Mouse (Mus musculus): ENCODE data around the gene Iqsec1. TPM values are rescaled to one million over a fixed set of nuclear protein-coding genes. Genes with fewer than 3 reads are reported as not detected.

Gene Iqsec1
- 11.7 and 15.0 TPM in 2 replicates for polyA plus RNA-seq (2016; fragmentation: Nextera tagmentation; extraction: Ambion mirVana)

GRCm38 (mm10) chr6:90988648-90989317 is at the start of gene Iqsec1:
Gene Iqsec1, minus strand, starts transcription at chr6:90988685.
- under 1% methylated on average over 32 of the region's 39 CpGs for WGBS
- Histone ChIP-seq H3K9ac (peak within 1 kb of the TSS; percentile 71), H3K27ac (peak within 1 kb of the TSS; percentile 76), H3K27me3 (peaks cover 23% of the 10 kb centered on the region), H3K36me3 (replicated peaks) (no peaks in the 10 kb centered on the region), H3K4me1 (peaks cover 10% of the 10 kb centered on the region), H3K4me3 (replicated peaks) (peak within 1 kb of the TSS; percentile 77), H3K4me2 (peak within 1 kb of the TSS; percentile 99), H3K9me3 (peaks cover 13% of the 10 kb centered on the region)
- peak; percentile 95 for ATAC-seq (ENCODE audit: low FRiP score)

GRCm38 (mm10) chr6:91028256-91028655 is 39.8 kb upstream of the Iqsec1 start:
- Histone ChIP-seq H3K4me1 (0 out of 2 replicates have a peak, but pooled peaks cover 3% of the 10 kb centered on the region), H3K36me3 (replicated peaks) (peaks cover 59% of the 10 kb centered on the region), H3K27ac (no peak overlapping the region), H3K9me3 (no peaks in the 10 kb centered on the region), H3K4me3 (replicated peaks) (no peak overlapping the region), H3K9ac (no peak overlapping the region), H3K4me2 (no peak overlapping the region), H3K27me3 (no peaks in the 10 kb centered on the region)
- no peak for ATAC-seq (ENCODE audit: low FRiP score)
- WGBS, result 91% methylated on average over 5 of the region's 5 CpGs

GRCm38 (mm10) chr6:91020810-91021209 is 32.3 kb upstream of the Iqsec1 start:
- 83% methylated on average over 7 of the region's 7 CpGs for WGBS
- H3K9ac ChIP-seq, result no peak overlapping the region
- no peak overlapping the region for H3K4me3 ChIP-seq (replicated peaks)
- H3K9me3 ChIP-seq, result no peaks in the 10 kb centered on the region
- no peak overlapping the region for H3K27ac ChIP-seq
- no peaks in the 10 kb centered on the region for H3K4me1 ChIP-seq
- H3K27me3 ChIP-seq, result no peaks in the 10 kb centered on the region
- H3K4me2 ChIP-seq, result no peak overlapping the region
- peaks cover 52% of the 10 kb centered on the region for H3K36me3 ChIP-seq (replicated peaks)
- no peak for ATAC-seq (ENCODE audit: low FRiP score)

- Histone ChIP-seq H3K4me3 (replicated peaks) (no peak overlapping the region), H3K9ac (no peak overlapping the region), H3K4me1 (peaks cover 9% of the 10 kb centered on the region; the same call in 1 of the 2 replicates), H3K4me2 (no peak overlapping the region), H3K27ac (no peak overlapping the region), H3K27me3 (no peaks in the 10 kb centered on the region), H3K36me3 (replicated peaks) (peaks cover 61% of the 10 kb centered on the region), H3K9me3 (no peaks in the 10 kb centered on the region)
- no peak for ATAC-seq (ENCODE audit: low FRiP score)
- whole genome bisulfite sequencing, result 89% methylated on average over 7 of the region's 7 CpGs
Observed at GRCm38 (mm10) chr6:91016600-91017230, 28.2 kb upstream of the Iqsec1 start.

GRCm38 (mm10) chr6:91014198-91014958 is 25.9 kb upstream of the Iqsec1 start:
- ATAC-seq (ENCODE audit: low FRiP score), result peak; percentile 60; the same call in 1 of the 2 replicates
- no peaks in the 10 kb centered on the region for H3K9me3 ChIP-seq
- no peak overlapping the region for H3K9ac ChIP-seq
- peaks cover 44% of the 10 kb centered on the region for H3K36me3 ChIP-seq (replicated peaks)
- H3K4me3 ChIP-seq (replicated peaks), result no peak overlapping the region
- no peaks in the 10 kb centered on the region for H3K27me3 ChIP-seq
- H3K27ac ChIP-seq, result peak overlapping the region; percentile 31
- no peak overlapping the region for H3K4me2 ChIP-seq
- WGBS, result 80% methylated on average over 9 of the region's 9 CpGs
- H3K4me1 ChIP-seq, result peaks cover 9% of the 10 kb centered on the region; the same call in 1 of the 2 replicates

GRCm38 (mm10) chr6:91012458-91012857 is 24.0 kb upstream of the Iqsec1 start:
- no peaks in the 10 kb centered on the region for H3K27me3 ChIP-seq
- H3K4me2 ChIP-seq, result no peak overlapping the region
- H3K36me3 ChIP-seq (replicated peaks), result peaks cover 36% of the 10 kb centered on the region
- no peak overlapping the region for H3K4me3 ChIP-seq (replicated peaks)
- no peak overlapping the region for H3K9ac ChIP-seq
- peaks cover 9% of the 10 kb centered on the region; the same call in 1 of the 2 replicates for H3K4me1 ChIP-seq
- ATAC-seq (ENCODE audit: low FRiP score), result no peak
- H3K27ac ChIP-seq, result no peak overlapping the region
- no peaks in the 10 kb centered on the region for H3K9me3 ChIP-seq
- 86% methylated on average over 3 of the region's 3 CpGs for WGBS

- Histone ChIP-seq H3K36me3 (replicated peaks) (peaks cover 29% of the 10 kb centered on the region), H3K27ac (no peak overlapping the region), H3K9ac (no peak overlapping the region), H3K4me1 (peaks cover 9% of the 10 kb centered on the region; the same call in 1 of the 2 replicates), H3K4me3 (replicated peaks) (no peak overlapping the region), H3K27me3 (no peaks in the 10 kb centered on the region), H3K4me2 (no peak overlapping the region), H3K9me3 (no peaks in the 10 kb centered on the region)
- no peak for ATAC-seq (ENCODE audit: low FRiP score)
- WGBS, result 73% methylated on average over 4 of the region's 4 CpGs
Observed at GRCm38 (mm10) chr6:91011568-91011967, 23.1 kb upstream of the Iqsec1 start.

GRCm38 (mm10) chr6:91008284-91008830 is 19.9 kb upstream of the Iqsec1 start:
- WGBS, result 89% methylated on average over 3 of the region's 3 CpGs

GRCm38 (mm10) chr6:91007207-91007606 is 18.7 kb upstream of the Iqsec1 start:
- WGBS, result 82% methylated on average over 2 of the region's 2 CpGs
- Histone ChIP-seq H3K27me3 (no peaks in the 10 kb centered on the region), H3K9me3 (no peaks in the 10 kb centered on the region), H3K4me3 (replicated peaks) (no peak overlapping the region), H3K36me3 (replicated peaks) (peaks cover 2% of the 10 kb centered on the region; the same call in 1 of the 2 replicates), H3K4me2 (no peak overlapping the region), H3K27ac (no peak overlapping the region), H3K4me1 (no peaks in the 10 kb centered on the region), H3K9ac (no peak overlapping the region)
- ATAC-seq (ENCODE audit: low FRiP score), result no peak

More at GRCm38 (mm10) chr6:91008284-91008830, 19.9 kb upstream of the Iqsec1 start:
- Histone ChIP-seq H3K4me1 (no peaks in the 10 kb centered on the region), H3K9me3 (no peaks in the 10 kb centered on the region), H3K9ac (no peak overlapping the region), H3K36me3 (replicated peaks) (peaks cover 5% of the 10 kb centered on the region; the same call in 1 of the 2 replicates), H3K27me3 (no peaks in the 10 kb centered on the region), H3K27ac (no peak overlapping the region), H3K4me2 (no peak overlapping the region), H3K4me3 (replicated peaks) (no peak overlapping the region)
- no peak for ATAC-seq (ENCODE audit: low FRiP score)

- no peak overlapping the region for H3K4me2 ChIP-seq
- H3K4me3 ChIP-seq (replicated peaks), result no peak overlapping the region
- WGBS, result 85% methylated on average over 2 of the region's 2 CpGs
- ATAC-seq (ENCODE audit: low FRiP score), result no peak
- no peaks in the 10 kb centered on the region for H3K9me3 ChIP-seq
- H3K4me1 ChIP-seq, result peaks cover 12% of the 10 kb centered on the region
- H3K27ac ChIP-seq, result no peak overlapping the region
- no peak overlapping the region for H3K9ac ChIP-seq
- no peaks in the 10 kb centered on the region for H3K36me3 ChIP-seq (replicated peaks)
- H3K27me3 ChIP-seq, result peaks cover 4% of the 10 kb centered on the region; the same call in 1 of the 2 replicates
Observed at GRCm38 (mm10) chr6:91004157-91004556, 15.7 kb upstream of the Iqsec1 start.

GRCm38 (mm10) chr6:91003310-91003995 is 15.0 kb upstream of the Iqsec1 start:
- no peaks in the 10 kb centered on the region for H3K36me3 ChIP-seq (replicated peaks)
- peaks cover 12% of the 10 kb centered on the region for H3K4me1 ChIP-seq
- H3K4me3 ChIP-seq (replicated peaks), result no peak overlapping the region
- ATAC-seq (ENCODE audit: low FRiP score), result peak; percentile 36; the same call in 1 of the 2 replicates
- WGBS, result 21% methylated on average over 3 of the region's 3 CpGs
- no peak overlapping the region for H3K9ac ChIP-seq
- H3K27me3 ChIP-seq, result peaks cover 4% of the 10 kb centered on the region; the same call in 1 of the 2 replicates
- no peak overlapping the region for H3K27ac ChIP-seq
- no peak overlapping the region for H3K4me2 ChIP-seq
- no peaks in the 10 kb centered on the region for H3K9me3 ChIP-seq

Measured in forebrain, embryonic 12.5 days (tissue).